Mouse (Mus musculus) gastrocnemius, postnatal 10 days (tissue): Measurements from ENCODE around the gene Id1. TPM values are rescaled to one million over a fixed set of nuclear protein-coding genes. Genes with fewer than 3 reads are reported as not detected.

Experiments used
- DNase-seq: peaks from one replicate; pipeline ENCODE4 v3.0.0; 2021; ENCODE audit warnings: mixed read lengths
- total RNA-seq, 2 experiments: library from RNA; stranded (reverse); gene quantifications; 2 replicates each; pipeline ENCODE4 v1.2.3; 2021

The Id1 gene
- total RNA-seq, 2 experiments from 2014 or later, result 17.6 to 21.1 TPM

DNA sequence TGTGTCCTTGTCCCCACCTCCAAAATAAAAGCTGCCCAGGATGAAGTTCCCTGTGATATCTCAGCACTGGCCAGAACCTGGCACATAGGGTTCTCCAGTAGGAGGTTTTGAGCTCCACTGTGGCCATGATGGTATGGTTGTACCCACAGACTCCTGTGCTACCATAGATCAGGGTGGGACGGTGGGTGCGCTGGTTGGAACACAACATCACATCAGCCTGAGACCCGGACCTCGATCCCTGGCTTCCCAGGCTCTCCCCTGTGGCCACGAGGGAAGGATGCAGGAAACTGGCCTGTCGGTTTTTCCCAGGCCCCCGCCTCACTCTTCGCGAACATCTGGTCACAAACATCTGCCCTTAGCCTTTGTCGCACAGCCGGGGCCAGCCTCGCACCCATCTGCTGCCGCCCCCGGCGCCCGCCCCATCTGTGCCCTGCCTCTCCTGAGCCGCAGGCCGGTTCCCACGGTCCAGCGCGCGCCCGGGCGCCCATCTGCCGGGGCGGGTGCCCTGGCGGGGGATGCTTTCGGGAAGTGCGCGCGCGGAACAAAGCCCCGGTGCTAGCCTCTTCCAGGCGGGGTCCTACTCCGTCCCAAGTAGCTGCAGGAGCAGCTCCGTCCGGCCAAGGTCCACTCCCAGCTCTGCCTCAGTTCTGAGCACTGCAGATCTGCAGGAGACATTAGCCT, 12.3 kb upstream of the Id1 start:
- peak; percentile 62 for DNase-seq

DNA sequence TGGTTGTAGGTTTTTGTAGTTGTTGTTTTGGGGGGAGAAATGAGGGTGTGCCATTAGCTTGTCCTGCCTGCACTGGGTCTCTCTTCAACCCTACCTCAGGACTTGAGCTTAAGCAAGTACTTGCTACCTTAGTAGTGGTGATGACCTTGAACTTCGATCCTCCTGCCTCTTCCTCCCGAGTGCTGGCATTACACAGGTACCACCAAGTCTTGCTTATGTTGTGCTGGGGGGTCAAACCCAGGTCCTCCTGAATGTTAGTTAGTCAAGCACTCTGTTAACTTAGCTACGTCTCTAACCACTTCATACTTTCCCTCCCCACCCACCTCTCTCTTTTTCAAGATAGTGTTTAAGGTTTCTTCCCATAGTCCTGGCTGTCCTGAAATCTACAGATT, 11.7 kb upstream of the Id1 start:
- no peak for DNase-seq

DNA sequence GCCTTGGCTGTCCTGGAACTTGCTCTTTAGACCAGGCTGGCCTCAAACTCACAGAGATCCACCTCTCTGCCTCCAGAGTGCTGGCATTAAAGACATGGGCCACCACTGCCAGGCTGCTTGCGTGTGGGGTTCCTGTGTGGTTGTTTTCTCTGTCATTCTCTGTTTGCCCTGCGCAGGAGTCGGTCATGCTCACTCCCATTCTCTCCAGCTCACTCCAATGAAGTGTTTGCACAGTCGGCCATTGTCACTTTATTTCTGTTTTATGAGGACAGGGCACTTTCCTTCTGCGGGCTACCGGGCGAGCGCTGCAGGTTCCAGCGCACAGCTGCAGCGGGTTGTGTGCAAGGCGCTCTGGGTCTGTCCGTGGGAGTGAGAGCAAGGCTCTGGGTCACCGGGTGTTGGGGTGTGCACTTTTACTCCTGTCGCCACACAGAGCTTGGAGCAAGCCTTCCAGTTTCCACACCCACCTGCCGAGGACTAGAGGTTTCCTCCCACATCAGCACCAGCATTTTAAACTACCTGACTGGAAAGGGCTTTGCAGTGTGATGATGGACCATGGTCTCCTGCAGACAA, 10.8 kb upstream of the Id1 start:
- no peak for DNase-seq

DNA sequence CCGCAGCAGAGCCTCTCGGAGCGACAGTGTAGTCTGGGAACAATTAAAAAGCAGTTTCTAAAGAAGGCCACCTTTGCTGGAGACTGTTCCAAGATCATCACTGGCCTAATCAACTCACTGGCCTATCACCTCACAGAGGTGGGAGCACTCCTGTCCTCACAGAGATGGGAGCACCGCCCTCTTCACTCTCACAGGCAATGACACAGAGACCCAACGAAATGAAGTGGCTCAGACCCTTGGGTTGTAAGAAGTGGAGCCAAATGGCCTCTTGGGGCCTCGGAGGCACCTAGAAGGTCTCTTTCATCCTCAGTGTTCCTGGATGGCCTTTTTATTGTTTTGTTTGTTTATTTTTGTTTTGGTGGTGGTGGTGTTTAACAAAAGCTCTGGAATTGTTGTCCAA, 9.8 kb upstream of the Id1 start:
- no peak for DNase-seq

DNA sequence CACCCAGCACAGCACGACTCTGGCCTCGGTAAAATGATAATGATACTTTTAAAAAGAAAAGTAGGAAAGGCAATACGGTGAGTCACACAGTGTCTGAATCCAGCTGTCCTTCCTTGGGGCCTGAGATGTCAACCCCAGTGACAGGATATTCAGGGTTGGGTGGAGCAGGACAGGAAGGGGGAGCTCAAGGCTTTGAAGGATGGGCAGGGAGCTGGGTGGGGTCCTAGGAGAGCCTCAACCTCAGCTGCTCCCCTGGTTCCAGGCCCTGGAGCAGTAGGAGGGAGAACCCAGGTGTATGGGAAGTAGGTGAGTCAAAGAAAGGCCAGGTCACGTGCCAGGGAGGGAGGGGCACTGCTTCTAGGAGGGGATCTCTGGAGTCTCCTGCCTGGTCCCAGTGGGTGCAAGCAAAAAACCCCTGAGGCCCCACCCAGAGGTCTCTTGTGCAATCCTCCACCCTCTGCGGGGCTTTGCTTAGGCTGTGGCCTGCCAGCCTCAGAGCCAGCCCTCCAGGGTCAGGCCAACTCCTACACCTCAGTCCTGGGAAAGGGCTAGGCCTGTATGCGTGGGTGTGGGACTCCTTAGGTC, 9.2 kb upstream of the Id1 start:
- DNase-seq, result no peak

DNA sequence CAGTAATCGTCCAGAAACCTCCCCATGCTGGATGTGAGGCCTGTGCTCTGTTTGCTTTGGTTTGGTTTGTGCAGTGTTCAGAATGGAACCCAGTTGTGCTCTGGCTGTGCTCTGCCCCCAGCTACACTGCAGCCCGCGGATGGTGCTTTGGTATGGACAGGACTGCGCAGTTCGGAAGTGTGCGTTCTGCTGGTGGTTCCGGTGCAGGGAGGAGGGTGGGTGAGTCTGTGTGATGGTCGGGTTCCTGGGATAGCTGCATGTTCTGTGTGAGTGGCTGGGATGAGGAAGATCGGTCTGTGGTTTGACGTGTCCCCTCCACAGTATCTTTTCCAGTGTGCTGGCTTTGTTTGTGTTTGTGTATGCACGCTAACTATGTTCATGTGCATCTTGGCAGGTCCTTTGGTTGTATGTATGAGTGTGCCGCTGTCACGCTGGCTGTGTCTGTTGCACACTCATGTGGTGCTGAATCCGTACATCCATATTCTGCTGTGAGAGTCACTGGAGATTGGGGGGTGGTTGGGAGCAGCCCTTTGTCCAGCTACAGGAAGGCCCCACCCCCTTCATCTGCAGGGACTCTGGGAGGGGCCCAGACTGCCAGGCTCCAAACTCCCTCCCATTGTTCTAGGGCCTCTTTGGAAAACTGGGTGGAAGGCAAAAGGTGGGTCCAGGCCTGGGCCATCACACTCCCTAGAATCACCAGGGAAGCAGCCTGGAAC, 8.1 kb upstream of the Id1 start:
- no peak for DNase-seq

DNA sequence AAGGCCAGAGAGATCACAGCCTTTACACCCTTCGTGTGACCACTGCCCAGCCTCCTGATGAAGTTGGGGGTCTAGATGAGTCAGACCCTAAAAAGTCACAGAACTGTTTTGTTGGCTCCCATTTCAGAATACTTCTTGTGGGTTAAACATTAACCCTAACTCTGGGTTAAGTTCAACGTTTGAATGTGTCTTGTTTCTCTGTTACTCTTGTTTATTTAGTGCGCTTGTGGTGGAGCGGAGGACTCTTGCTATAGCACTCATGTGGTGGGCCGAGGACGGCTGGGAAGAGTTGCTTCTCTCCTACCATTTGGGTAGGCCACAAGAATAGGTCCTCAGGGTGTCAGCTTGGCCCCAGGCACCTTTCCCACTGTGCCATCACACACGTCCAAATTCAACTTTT, 7.5 kb upstream of the Id1 start:
- DNase-seq, result no peak

DNA sequence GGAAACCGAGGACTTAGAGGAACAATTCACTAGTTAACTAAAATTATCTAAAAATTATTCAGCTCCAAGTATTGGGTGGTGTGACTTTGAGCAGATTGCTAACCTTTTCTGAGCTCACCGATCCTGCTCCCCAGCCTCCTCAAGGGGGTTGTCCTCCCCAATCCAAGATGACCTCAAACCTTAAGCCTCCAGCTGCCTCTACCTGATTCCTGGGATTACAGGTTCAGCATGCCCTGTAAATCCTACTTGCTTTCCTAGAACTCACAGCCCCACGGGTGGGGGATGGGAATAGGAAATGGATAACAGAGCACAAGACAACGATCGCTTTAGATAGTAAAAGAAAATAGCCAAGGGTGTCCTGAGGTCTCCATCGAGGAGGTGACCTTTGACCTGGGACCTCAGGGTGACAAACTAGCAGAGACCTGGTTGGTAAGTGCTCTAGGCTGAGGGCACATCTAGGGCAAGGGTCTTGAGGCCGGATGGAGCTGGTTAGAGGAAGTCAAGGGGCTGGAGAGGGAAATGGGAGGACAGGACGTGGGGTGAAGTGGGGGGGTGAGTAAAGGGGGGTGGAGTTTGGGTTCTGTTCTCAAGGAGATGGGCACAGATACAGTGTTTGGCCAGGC, 6.9 kb upstream of the Id1 start:
- no peak for DNase-seq

DNA sequence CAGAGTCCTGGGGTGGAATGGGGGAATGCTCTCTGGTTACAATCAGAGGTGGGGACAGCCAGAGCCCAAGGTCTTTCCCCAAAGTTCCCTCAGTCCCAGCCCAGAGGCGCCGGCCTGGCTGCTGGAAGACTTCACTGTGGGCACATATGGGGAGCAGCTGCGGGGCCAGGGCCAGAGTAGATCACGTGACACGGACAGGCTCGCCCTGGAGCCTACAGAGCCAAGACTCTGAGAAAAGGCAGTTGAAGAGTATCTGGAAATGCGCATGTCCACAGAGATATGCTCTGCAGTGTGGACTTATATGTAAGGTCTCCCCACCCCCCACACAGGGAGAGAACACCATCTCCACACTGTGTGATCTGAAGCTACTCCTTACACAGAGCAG, 6.4 kb upstream of the Id1 start:
- peak; percentile 61 for DNase-seq

DNA sequence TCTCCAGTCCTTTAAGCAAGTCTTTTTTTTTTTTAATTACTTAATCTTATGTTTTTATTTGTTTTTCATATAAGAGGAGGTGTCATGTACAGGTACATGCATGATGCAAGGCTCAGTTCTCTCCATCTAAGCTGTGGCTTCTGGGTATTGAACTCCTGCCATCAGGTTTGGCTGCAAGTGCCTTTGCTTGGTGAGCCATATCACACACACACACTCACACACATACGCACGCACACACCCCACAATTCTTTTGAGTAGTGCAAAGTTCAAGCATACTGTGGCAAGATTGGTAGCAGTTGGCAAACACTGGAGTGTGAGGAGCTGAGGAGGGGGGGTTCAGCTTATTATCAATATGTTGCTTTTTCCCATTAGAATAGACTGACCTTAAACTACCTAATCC, 2.9 kb upstream of the Id1 start:
- DNase-seq, result no peak

DNA sequence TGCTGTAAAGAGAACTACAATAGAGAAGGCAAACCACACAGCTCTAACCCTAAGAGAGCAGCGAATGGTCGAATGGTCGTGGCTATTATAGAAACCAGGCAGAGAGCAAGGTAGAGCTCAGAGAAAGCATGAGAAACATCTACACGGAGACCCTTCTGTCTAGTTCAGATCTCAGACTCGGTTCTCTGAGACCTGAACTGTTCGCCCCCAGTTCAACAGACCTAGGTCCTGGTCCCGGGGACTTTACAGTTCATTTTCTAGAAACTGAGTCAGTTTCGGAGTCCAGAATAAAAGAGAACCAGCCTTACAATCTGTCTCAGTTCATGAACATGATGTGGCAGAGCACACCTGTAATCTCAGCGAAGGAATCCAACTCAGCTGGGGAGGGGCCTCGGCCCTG, 1.6 kb upstream of the Id1 start:
- DNase-seq, result no peak

DNA sequence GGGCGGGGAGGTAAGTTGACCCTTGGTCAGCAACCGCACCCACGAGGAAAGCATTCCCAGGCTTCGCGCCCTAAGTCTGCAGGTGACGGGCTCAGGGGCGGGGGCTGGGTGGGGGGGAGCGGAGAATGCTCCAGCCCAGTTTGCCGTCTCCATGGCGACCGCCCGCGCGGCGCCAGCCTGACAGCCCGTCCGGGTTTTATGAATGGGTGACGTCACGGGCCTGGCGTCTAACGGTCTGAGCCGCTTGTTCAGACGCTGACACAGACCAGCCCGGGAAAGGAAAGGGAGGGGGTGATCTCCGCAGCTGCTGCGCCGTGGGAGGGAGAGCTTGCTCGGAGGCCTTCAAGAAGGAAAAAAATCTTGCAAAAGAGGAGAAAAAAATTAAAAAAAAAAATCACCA, 1.1 kb upstream of the Id1 start:
- peak; percentile 89 for DNase-seq

DNA sequence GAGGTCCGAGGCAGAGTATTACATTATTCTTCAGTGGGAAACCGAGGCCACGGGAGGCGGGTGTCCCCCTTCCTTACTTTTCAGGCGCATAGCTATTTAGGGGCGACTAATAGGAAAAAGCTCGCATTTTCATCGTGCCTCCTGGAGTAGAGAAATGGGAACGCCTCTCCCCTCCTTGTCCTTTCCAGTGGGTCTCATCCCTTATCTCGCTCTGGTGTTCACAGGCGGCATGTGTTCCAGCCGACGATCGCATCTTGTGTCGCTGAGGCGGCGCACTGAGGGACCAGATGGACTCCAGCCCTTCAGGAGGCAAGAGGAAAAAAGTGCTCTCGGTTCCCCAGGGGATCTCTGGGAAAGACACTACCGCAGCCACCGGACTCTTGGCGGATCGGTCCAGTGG, 697 bp downstream of the Id1 start:
- peak; percentile 22 for DNase-seq

DNA sequence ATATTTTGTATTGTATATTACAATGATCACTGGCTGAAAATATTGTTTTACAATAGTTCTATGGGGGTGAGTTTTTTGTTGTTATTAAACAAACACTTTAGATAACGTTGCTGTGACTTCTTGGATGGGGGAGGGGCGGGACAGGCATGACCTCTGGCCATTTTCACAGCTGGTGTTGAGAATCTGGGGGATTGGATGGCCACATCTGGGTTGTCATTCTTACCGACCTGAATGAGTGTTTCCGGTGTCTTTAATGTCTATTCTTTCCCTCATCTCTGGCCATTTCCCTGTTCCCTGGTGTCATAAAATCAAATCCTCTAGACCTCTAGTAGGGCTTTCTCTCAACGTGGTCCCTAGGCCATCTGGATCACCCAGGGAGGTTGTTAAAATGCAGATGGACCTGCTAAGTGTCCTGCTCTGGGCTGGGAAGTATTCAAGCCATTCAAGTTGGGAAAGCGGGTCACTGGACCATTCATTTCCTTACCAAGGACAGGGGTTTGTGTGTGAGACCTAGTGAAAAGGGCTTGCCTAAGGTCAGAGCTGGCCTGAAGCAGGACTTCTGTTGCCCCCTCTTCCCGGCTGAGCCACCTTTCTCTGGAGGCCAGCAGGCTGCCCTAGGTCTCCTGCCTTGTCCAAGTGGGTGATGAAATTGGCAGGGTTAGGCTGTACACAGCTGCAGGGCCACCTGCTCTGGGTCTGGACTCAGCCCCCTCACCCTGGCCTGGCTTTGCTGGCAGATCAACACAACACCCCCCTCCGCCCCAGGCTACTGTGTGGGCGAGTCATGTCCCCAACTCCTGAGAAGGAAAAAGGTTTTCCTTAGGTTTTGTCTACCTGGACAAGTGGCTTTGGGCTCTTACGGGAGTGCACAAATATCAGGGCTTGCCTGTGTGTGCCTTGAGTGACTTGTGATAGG, 1.5 kb downstream of the Id1 start:
- peak; percentile 30 for DNase-seq

DNA sequence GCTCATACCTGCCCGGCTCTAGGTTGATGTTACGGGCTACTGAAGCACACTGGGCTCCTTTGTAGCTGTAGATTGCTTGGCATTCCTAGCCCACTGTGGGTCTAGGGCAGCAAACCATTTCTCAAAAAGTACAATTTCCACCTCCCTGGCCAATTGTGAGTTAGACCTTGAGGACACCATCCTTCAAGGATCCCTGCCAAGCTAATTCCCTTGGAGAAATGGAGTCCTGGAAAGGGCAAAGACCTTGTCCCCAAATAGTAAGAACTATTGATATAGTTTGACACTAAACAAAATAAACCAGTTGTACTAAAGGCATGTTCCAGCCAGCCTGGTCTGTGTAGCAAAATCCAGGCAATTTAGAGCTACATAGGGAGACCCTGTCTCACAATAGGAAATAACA, 2.3 kb downstream of the Id1 start:
- no peak for DNase-seq

DNA sequence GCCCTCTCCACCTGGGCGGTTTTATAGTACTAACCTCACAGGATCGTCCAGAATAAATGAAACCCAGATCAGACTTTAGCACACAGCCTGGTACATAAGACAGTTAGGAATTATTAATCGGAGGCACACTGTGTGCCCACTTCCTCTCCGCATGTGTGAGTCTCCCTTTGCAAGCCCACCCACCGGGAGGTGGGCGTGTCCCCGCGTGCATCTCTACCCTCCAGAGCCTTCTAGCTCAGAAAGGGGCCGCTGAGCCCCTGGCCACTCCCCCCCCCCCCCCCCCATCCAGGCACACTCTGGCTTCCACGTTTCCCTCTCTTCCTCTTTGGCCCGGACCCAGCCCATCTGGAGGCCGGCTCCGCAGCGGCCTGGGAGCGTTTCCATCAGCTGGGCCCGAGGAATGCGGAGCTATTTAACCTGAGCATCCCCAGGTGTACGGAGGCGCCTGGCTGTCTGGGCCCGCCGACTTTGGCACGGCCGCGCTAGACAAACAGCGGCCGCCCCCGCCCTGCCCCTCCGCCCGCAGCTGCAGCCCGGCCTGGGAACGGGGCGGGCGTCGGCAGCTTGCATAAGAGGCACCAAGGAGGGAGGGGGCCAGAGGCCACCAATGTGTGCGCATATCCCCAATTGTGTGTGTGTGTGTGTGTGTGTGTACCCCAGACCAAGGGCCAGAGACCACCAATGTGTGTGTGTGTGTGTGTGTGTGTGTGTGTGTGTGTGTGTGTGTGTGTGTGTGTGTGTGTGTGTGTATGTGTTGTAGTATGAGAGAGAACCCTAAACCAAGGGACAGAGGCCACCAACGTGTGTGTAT, 3.2 kb downstream of the Id1 start:
- peak; percentile 79 for DNase-seq

DNA sequence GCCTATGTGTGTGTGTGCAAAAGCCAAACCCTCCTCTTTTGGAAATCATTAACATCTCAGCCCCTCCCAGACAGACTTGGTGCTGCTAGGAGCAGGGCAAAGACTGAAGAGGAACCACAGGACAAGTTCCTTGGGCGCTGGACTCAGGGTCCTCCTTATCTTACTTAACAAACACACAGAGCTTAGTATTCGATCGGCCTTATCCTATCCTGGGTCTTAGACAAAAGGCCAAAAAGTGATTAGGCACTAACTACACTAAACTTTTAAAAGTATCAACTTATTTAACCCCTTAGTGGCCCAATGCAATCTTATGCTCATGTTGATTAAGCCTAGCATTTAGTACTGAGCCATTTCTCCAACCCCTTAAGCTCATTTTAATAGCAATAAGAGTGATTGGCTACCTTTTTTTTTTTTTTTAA, 3.8 kb downstream of the Id1 start:
- DNase-seq, result no peak

DNA sequence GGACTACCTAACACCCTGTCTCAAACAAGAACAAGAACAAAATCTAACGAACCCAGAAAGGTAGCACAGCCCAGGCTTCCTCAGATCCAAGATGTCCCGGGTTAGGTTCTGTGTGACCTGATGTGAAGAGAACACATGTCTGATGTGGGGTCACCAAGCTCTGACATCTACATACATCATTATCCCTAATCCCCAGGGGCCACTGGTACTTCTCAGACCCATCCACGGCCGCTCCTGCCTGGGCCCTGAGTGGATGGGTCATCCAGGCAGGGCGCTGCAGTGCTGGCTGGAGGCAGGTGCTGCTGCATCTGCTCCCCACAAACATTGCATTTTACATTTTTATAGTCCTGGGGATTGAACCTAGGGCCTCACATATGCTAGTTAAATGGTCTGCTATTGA, 4.4 kb downstream of the Id1 start:
- DNase-seq, result no peak

DNA sequence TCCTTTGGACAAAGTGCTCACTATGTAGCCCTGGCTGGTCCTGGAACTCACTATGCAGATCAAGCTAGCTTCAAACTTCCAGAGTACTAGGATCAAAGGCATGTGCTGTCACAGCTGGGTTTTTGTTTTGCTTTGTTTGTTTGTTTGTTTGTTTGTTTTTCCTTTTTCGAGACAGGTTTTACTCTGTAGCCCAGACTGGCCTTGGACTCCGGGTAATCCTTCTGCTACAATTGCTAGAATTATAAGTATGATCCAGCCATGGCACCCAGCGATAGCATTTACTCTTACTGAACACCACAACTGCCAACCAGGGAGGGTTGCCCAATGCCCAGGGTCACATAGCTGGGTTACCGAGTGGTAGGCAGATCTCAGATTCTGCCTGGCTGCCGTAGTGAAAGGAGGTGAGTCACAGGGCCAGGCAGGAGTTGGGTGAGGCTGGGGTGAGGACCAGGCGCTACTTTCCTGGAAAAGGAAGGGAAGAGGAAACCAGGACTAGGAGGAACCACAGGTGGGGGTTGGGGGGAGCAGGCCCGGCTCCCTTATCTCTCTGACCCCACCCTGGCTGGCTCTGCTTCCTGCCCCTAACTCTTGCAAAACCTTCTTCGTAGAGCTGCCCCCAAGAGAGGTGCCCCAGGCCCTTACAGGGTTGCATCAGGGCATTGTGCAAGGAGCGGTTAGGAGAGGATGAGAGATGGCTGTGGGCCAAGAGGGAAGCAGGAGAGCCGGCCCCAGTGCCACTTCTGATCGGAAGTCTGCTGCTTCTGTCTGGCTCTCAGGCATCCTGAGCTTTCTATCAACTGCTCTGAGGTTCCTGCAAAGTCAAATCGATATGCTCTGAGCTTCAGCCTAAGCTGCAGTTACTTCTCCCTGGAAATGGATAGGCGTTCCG, 5.3 kb downstream of the Id1 start:
- DNase-seq, result peak; percentile 42

DNA sequence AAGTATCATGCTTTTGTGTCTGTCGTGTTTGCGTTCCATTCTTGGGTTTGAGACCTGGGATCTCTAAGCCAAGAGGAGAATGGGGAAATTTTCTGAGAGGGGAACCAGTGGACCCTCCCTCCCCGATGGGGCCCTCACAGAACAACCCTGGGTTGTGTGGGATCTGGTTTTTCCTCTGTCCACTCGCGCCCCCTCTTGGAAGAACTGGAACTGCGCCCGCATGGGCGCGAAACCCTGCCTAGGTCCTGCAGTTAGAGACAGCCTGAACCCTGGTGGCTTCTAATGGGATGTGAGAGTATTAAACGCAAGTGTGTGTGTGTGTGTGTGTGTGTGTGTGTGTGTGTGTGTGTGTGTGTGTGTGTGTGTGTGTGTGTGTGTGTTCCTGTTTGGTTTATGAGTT, 6.4 kb downstream of the Id1 start:
- peak; percentile 76 for DNase-seq
